Mouse (Mus musculus): ENCODE data around the gene Pitx2.

DNA sequence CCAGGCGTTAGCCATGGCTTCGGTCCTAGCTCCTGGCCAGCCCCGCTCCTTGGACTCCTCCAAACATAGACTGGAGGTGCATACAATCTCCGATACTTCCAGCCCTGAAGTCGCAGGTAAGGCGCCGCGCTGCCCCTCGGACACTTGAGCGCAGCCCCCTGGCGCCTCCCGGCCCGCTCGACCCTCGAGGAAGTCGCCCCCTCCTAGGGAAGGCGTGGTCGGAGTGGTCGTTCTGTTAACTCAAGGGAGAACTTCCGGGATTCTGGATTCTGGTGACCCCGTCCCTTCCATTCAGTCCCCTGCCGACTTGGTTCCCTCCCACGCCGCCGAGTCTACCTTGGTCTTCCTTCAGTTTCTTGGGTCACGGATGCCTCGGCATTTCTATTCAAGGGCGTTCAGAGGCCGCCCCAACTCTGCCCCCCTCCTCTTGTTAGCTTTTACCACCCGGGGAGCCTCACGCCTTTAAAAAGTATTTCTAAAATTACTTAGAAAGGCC, 15.0 kb downstream of the Pitx2 start:
- TF ChIP-seq GATA1 (IDR thresholded peaks at IDR 0.05; ENCODE audit: borderline replicate concordance, low read length), result no peak
- no peak for TF ChIP-seq CTCF (IDR thresholded peaks at IDR 0.05; ENCODE audit: low read depth, low read length)

Measured in G1E (cell line).